Mouse (Mus musculus) C2C12 (cell line): ENCODE measurements around the gene Gm10837. TPM values are rescaled to one million over a fixed set of nuclear protein-coding genes. Genes with fewer than 3 reads are reported as not detected.

Source experiments
- H3K27me3 ChIP-seq: one replicate; pipeline ENCODE4 v1.6.1; 2011; ENCODE audit not compliant: control insufficient read depth, insufficient read depth, insufficient read length
- H3K36me3 ChIP-seq: one replicate; pipeline ENCODE4 v1.6.1; 2011; ENCODE audit not compliant: control insufficient read depth, insufficient read depth
- H3K4me3 ChIP-seq: one replicate; pipeline ENCODE4 v1.5.1; 2011; ENCODE audit warnings: mild to moderate bottlenecking, control low read depth; ENCODE audit not compliant: poor library complexity, insufficient read depth, severe bottlenecking
- H3K79me2 ChIP-seq: one replicate; pipeline ENCODE4 v1.6.1; 2011; ENCODE audit not compliant: control insufficient read depth, insufficient read depth
- H3K79me3 ChIP-seq: one replicate; pipeline ENCODE4 v1.6.1; 2011; ENCODE audit warnings: low read depth, control low read depth
- H3ac ChIP-seq: one replicate; pipeline ENCODE3; 2011; ENCODE audit warnings: low read depth; ENCODE audit not compliant: control insufficient read depth, insufficient read length
- CEBPB ChIP-seq: IDR thresholded peaks from one replicate; pipeline ENCODE4 v1.6.1; 2011; ENCODE audit warnings: low read depth, mild to moderate bottlenecking, control low read depth, moderate library complexity
- CTCF ChIP-seq: IDR thresholded peaks from one replicate; pipeline ENCODE4 v1.5.1; 2011; ENCODE audit not compliant: control insufficient read depth, insufficient read depth, insufficient read length
- FOSL1 ChIP-seq: IDR thresholded peaks from one replicate; pipeline ENCODE4 v1.8.0; 2011; ENCODE audit warnings: mild to moderate bottlenecking, low read length; ENCODE audit not compliant: poor library complexity, insufficient read depth, severe bottlenecking
- MAX ChIP-seq: IDR thresholded peaks from one replicate; pipeline ENCODE4 v1.6.1; 2011; ENCODE audit warnings: mild to moderate bottlenecking, control low read depth
- MYOD1 ChIP-seq: IDR thresholded peaks from one replicate; pipeline ENCODE4 v1.6.1; 2011; ENCODE audit warnings: low read depth; ENCODE audit not compliant: control insufficient read depth, insufficient read length
- MYOG ChIP-seq: IDR thresholded peaks from one replicate; pipeline ENCODE4 v1.6.1; 2011; ENCODE audit not compliant: control insufficient read depth, insufficient read length; ENCODE audit errors: extremely low read depth
- USF1 ChIP-seq: IDR thresholded peaks from one replicate; pipeline ENCODE4 v1.6.1; 2011; ENCODE audit warnings: low read depth, mild to moderate bottlenecking, control low read depth, moderate library complexity
- polyA plus RNA-seq: library from polyadenylated mRNA; unstranded; fragments of >200 nt; fragmentation: generic; extraction: Trizol; gene quantifications from one replicate; pipeline ENCODE4 v1.2.1, GENCODE M21; 2012; ENCODE audit warnings: missing spikeins

Gm10837 gene
- polyA plus RNA-seq, 1 experiment: not detected

DNA sequence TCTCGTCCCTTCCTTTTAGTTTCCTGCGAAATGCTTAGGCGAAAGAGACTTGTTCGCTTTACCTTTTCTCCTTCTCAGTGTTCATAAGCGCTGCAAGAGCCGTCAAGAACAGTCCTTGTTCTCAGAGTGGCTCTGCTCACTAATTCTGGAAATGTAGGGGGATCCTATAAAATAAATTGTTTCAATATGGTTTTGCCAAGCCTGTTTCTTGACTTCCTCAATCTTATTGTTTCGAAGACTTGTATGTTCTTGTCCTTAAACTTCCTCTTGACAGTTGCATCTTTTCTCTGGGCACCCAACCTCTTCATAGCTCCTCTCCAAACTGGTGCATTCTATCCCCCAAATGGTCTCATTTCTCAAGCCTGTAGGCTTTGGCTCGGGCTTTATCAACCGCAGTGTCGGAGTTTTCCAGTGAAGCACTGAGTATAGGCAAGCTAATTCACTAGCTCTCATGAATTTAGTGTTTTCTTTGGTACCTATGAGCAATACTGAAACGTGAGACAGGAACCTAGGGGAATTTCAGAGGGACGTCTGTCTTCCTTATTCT lies 4.7 kb upstream of the Gm10837 start:
- H3K36me3 ChIP-seq: no peaks in the 10 kb centered on the region
- H3K79me2 ChIP-seq: no peaks in the 10 kb centered on the region
- H3K4me3 ChIP-seq: no peak overlapping the region
- peaks cover 23% of the 10 kb centered on the region for H3K27me3 ChIP-seq
- H3ac ChIP-seq: no peak overlapping the region
- TF ChIP-seq MYOD1 (no peak), CEBPB (no peak), FOSL1 (no peak), MAX (no peak), CTCF (no peak), MYOG (no peak), USF1 (no peak)
- H3K79me3 ChIP-seq: no peaks in the 10 kb centered on the region

DNA sequence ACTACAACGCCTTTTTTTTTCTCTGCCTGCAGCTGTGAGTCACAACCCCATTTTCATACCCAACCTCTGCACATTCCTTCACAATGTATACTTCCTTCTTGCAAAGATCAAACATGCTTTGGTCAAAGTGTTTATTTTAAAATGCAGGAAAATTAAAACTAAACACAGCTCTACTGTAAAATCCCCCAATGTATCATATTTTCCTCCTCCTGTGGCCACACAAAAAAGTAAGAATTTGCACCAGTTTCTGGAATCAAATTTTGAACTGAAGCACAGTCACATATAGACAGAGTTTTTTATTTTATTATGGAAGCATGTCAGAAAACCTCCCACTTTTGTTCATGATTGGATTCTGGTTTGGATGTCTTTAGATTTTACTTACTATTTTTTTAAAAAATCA lies 3.8 kb upstream of the Gm10837 start:
- peaks cover 21% of the 10 kb centered on the region for H3K27me3 ChIP-seq
- H3K79me2 ChIP-seq: no peaks in the 10 kb centered on the region
- no peaks in the 10 kb centered on the region for H3K36me3 ChIP-seq
- TF ChIP-seq FOSL1 (no peak), MYOD1 (no peak), MAX (no peak), CTCF (no peak), USF1 (no peak), CEBPB (no peak), MYOG (no peak)
- H3ac ChIP-seq: no peak overlapping the region
- H3K4me3 ChIP-seq: no peak overlapping the region
- no peaks in the 10 kb centered on the region for H3K79me3 ChIP-seq

DNA sequence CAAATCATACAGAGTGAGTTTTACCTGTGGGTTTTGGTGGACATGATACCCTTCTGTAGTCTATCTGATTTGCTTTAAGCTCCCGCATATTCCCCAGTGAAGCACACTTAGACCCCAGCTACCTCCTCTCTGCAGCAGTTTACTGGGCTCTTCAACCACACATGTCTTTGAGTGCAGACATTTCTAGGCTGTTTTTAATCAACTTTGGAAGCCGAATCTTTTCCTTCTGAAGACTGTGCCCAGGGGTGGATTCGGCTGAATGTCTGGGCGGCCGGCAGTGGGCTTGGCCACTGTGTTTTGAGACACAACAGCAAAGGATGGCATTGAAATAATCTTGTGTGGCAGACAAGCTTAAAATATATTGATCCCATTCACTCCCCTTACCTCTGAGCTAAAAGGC lies 3.0 kb upstream of the Gm10837 start:
- H3K79me3 ChIP-seq: no peaks in the 10 kb centered on the region
- no peaks in the 10 kb centered on the region for H3K36me3 ChIP-seq
- peaks cover 21% of the 10 kb centered on the region for H3K27me3 ChIP-seq
- H3ac ChIP-seq: no peak overlapping the region
- no peaks in the 10 kb centered on the region for H3K79me2 ChIP-seq
- TF ChIP-seq CEBPB (no peak), FOSL1 (no peak), USF1 (no peak), CTCF (no peak)
- H3K4me3 ChIP-seq: no peak overlapping the region

DNA sequence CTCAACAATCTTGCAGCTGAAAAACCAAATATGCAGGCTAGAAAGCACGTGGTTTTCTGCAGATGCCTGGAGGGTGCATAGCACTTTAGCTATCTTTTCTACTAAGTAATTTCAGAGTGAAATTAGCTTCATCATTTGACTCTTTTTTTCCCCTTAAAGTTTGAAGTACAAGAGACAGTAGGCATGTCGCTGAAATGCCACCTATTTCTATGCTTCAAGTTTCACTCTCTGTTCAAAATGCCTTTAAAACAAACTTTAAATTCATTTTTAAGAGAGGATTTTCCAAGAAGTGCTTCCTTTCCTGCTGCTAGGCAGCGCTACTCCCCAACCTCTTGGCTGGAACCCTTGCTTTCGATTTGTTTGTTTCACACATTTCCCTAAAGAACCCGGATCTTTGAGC lies 1.3 kb upstream of the Gm10837 start:
- TF ChIP-seq MAX: no peak
- TF ChIP-seq CEBPB: no peak
- no peak for TF ChIP-seq MYOG
- TF ChIP-seq FOSL1: no peak
- no peak for TF ChIP-seq USF1
- TF ChIP-seq MYOD1: no peak
- TF ChIP-seq CTCF: no peak
- no peaks in the 10 kb centered on the region for H3K36me3 ChIP-seq
- no peaks in the 10 kb centered on the region for H3K79me2 ChIP-seq
- no peak overlapping the region for H3ac ChIP-seq
- no peak overlapping the region for H3K4me3 ChIP-seq
- H3K27me3 ChIP-seq: peaks cover 17% of the 10 kb centered on the region
- no peaks in the 10 kb centered on the region for H3K79me3 ChIP-seq

DNA sequence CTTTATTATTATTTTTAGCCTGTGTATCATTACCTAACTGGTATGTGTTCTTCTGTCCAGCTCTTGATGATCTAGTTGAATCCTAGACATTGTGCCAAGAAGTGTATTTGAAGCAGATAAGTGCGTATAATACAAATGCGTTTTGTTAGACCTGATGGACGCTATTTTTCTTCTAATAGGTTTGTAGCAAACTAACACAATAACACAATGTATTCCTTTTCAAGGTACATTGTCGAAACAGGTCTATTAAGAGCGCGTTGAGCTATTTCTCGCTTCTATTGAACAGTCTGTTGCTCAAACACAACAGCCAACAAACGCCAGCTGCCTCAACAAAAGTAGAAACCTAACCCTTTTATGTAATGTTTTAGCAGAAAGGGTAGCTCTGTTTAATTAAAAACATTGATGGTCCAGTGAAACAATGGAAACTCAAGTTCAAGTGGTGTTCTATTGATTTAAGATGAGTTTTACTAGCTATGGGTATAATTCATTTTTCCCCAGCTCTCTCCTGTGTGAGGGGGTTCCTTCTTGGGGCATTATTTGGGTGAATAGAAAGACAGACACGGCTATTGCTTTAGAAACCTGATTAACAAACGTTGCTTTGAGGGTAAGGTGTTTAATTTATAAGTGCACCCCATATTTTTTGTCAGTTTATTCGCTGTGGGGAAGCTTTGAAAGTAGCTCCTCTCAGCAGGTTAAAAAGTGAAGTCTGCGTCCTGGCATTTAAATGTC lies 536 bp upstream of the Gm10837 start:
- Histone ChIP-seq H3K27me3 (peaks cover 10% of the 10 kb centered on the region), H3K79me3 (no peaks in the 10 kb centered on the region), H3K4me3 (no peak overlapping the region), H3ac (no peak overlapping the region), H3K79me2 (no peaks in the 10 kb centered on the region), H3K36me3 (no peaks in the 10 kb centered on the region)
- TF ChIP-seq CEBPB (no peak), CTCF (no peak), MYOG (no peak), USF1 (no peak)

DNA sequence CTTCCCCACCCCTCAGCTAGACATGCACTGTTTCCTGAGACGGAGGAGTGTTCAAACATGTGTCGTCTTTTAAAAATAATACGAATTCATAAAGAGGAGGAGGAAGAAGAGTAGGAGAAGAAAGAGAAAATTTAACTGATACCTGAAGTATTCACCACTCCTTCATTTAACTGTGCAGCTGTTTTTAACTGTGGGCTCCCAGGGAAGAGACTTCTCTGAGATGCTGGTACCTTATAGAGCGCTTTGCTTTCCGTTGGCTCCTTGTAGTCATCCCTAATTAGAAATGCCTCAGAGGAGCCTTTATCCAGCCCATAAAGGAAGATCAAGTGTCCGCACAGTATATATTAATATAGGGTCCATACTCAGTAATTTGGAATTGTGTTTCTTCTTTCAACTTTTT lies 1.1 kb downstream of the Gm10837 start:
- no peak for TF ChIP-seq MYOD1
- no peak overlapping the region for H3ac ChIP-seq
- H3K27me3 ChIP-seq: peaks cover 6% of the 10 kb centered on the region
- H3K79me3 ChIP-seq: no peaks in the 10 kb centered on the region
- H3K36me3 ChIP-seq: no peaks in the 10 kb centered on the region
- H3K4me3 ChIP-seq: no peak overlapping the region
- H3K79me2 ChIP-seq: no peaks in the 10 kb centered on the region
